Mouse (Mus musculus): Measurements from ENCODE around the gene Dnaic1.

The Dnaic1 gene

DNA sequence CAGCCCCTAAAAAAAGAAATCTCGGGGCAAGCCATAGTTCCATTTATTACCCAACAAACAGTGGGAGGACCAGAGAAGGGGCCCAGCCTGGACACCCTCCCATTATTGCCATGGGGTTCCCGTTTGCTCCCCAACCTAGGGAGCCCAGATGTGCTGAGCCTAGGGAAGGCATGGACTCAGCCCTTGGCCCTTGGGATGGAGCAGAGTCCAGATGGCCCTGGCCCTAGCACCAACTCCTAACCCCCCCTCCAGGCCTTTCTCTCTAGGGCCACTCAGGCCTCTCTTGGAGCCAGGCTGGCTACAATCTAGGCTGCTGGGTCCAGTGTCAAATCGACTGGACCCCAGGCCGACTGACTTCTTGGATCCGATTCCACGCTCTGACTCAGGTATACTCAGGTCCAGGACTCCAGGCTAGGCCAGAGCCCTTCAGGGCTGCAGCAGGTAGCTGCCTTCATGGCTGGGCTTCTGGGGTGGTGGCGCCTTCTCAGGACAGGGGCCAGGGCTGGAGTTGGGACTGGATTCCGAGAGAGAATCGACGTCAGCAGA lies 68.7 kb downstream of the Dnaic1 start:
- no peak for TF ChIP-seq GATA4 (IDR thresholded peaks at IDR 0.05; ENCODE audit: insufficient replicate concordance, low read length)

GRCm38 (mm10) chr4:41638828-41639213 lies 69.2 kb downstream of the Dnaic1 start:
- no peak for TF ChIP-seq GATA4 (IDR thresholded peaks at IDR 0.05; ENCODE audit: insufficient replicate concordance, low read length)

GRCm38 (mm10) chr4:41639214-41639841 lies 69.8 kb downstream of the Dnaic1 start:
- no peak for TF ChIP-seq GATA4 (IDR thresholded peaks at IDR 0.05; ENCODE audit: insufficient replicate concordance, low read length)

DNA sequence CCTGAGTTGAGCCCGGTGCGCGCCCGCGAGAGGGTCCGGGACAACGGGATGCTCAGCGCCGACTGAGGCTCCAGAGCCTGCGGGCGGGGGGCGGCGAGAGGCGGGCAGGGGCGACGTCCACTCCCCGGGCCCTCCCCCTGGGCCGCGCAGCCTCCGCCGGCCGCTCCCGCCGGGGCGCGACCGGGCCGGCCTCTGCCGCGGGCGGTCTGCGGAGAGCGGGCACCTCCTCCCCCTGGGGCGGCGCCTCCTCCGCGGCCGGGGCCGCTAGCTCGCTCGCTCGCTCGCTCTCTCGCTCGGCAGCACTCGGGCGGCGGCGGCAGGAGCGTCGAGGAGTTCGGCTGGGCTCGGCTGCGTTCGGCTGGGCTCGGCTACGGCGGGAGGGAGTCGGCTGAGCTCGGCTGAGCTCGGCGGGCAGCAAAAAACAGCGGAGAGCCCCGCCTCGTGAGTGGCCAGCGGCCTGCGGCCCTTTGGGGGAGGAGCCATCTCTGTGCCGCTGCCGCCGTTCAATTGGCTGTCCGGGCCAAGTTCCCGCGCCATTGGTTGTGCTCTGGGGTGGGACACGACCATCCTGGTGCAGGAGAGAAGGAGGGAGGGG lies 70.4 kb downstream of the Dnaic1 start, which contains the start of gene Enho:
Enho (minus strand) TSS at position 412 of the 595 bp plus-strand sequence.
- no peak for TF ChIP-seq GATA4 (IDR thresholded peaks at IDR 0.05; ENCODE audit: insufficient replicate concordance, low read length)

DNA sequence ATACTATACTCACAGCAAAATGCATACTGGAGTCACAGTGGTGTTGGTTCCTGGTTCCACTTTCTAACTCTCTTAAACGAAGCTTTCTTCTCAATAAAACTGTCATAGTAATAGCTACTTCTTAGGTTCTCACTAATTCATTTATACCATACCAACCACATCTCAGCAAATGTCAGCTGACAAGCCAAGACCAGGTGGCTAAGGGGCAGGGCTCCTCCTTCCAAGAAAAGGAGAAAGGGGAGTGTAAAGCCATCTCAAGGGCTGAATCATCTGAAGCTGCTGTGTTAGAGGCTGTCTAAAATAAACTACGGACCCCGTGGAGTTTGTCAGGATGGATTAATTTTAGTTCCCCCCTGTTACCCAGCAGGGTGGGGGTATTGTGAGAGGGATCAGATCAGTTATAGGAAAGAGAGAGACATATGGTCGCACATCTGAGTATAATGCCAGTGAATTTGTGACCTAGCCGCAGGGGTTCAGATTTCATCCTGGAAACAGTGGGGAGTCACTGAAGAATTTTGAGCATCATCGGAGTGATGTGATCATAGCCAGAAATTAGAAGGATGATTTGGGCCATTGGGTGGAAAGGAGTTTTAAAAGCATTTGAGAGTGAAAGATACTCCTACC lies 71.7 kb downstream of the Dnaic1 start:
- TF ChIP-seq GATA4 (IDR thresholded peaks at IDR 0.05; ENCODE audit: insufficient replicate concordance, low read length) = no peak

DNA sequence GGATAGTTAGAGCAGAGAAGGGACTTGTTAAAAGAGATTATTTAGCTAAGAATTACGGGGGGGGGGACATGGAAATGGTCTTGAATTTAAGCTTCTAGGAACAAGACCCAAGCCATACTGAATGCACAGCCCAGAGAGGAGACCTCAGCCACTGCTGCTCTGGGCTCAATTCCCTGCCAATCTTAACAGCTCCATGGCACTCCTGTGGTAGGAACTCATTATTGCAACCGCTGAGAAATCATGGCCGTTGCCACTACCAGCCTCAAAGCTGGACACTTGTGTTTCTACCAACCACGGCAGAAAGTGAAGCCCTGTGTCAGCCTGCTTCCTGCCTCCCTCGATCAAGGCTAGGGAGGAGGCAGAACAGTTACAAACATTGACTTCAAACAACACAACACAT lies 75.9 kb downstream of the Dnaic1 start:
- no peak for TF ChIP-seq GATA4 (IDR thresholded peaks at IDR 0.05; ENCODE audit: insufficient replicate concordance, low read length)

DNA sequence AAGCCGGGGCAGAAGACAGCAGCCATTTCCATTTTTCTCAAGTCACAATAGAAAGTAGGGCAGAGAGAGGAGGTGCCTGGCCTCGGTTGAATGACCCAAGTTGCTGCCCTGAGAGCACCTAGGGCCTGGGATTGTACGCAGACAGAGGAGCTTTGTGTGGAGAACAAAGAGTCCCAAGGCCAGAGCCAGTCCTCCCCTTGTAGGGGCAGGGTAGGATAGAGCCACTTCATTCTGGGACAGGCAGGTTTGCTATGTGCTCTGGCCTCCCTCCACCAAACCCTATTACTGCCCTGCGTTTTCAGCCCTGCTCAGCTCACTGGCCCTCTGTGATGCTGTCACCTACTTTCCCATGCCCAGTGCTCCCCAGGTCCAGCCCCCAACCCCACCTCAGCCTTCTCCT lies 78.6 kb downstream of the Dnaic1 start:
- TF ChIP-seq GATA4 (IDR thresholded peaks at IDR 0.05; ENCODE audit: insufficient replicate concordance, low read length) = no peak

DNA sequence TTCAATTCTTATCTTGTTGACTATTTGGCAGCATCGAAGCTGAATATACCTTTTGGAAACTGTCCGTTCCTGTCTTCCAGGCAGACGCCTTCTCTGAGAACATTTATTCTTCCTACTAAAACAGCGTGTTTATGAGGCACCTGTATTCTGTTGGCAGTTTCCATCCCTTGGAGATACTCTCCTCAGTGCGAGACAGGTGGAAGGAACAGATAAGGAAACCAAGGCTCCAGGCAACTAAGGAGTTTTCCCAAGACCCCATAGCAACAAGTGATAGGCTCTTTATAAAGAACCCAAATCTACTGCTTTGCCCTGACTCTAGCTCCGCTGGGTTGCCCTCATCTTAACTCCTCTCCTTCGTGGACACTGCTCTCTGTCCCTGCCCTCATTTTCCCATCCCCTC lies 79.1 kb downstream of the Dnaic1 start:
- TF ChIP-seq GATA4 (IDR thresholded peaks at IDR 0.05; ENCODE audit: insufficient replicate concordance, low read length) = no peak

GRCm38 (mm10) chr4:41653296-41653695 lies 83.7 kb downstream of the Dnaic1 start:
- no peak for TF ChIP-seq GATA4 (IDR thresholded peaks at IDR 0.05; ENCODE audit: insufficient replicate concordance, low read length)

- TF ChIP-seq GATA4 (IDR thresholded peaks at IDR 0.05; ENCODE audit: insufficient replicate concordance, low read length) = no peak
Measured at GRCm38 (mm10) chr4:41653730-41654129, 84.2 kb downstream of the Dnaic1 start.

DNA sequence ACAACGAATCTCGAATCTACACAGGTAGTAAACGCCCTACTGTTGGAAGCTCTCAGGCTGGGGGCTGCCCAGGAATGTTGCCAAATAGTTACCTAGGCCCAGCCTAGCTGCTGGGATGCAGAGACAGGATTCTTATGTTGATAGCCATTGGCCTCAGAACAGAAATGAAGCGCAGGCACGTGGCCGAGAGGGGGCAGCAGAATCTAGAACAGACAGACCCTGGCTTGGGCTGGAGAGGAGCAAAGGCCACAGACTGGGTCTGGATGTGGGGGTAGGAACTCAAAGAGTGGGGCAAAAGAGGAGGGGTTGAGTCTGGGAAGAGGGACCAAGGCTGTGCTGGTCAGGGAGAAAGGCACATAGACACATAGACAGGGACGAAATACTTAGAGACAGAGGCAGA lies 84.6 kb downstream of the Dnaic1 start:
- no peak for TF ChIP-seq GATA4 (IDR thresholded peaks at IDR 0.05; ENCODE audit: insufficient replicate concordance, low read length)

- TF ChIP-seq GATA4 (IDR thresholded peaks at IDR 0.05; ENCODE audit: insufficient replicate concordance, low read length) = no peak
Measured at GRCm38 (mm10) chr4:41655525-41655924, 86.0 kb downstream of the Dnaic1 start.

GRCm38 (mm10) chr4:41658566-41659384 lies 89.2 kb downstream of the Dnaic1 start:
- no peak for TF ChIP-seq GATA4 (IDR thresholded peaks at IDR 0.05; ENCODE audit: insufficient replicate concordance, low read length)

- TF ChIP-seq GATA4 (IDR thresholded peaks at IDR 0.05; ENCODE audit: insufficient replicate concordance, low read length) = no peak
Measured at GRCm38 (mm10) chr4:41659556-41659955, 90.0 kb downstream of the Dnaic1 start.

GRCm38 (mm10) chr4:41660851-41661430 lies 91.4 kb downstream of the Dnaic1 start:
- TF ChIP-seq GATA4 (IDR thresholded peaks at IDR 0.05; ENCODE audit: insufficient replicate concordance, low read length) = no peak
